Mouse (Mus musculus) monocyte, adult 5-6 weeks (primary cell): ENCODE data around the gene Dolpp1. TPM values are rescaled to one million over a fixed set of nuclear protein-coding genes. Genes with fewer than 3 reads are reported as not detected.
"Not testable (repeated sequence)": the region's sequence is repeated elsewhere in the genome, so short reads cannot be mapped to it uniquely, and the experiment has no call there.

Experiments used
- ATAC-seq: fragments of 153-309, 156-312 bp; replicated peaks from 2 replicates; pipeline ENCODE4 v1.8.0; 2017; ENCODE audit warnings: mild to moderate bottlenecking; ENCODE audit not compliant: low TSS enrichment, insufficient number of reproducible peaks, severe bottlenecking, poor library complexity, low FRiP score
- total RNA-seq: library from RNA; stranded (forward); fragments of 200-1000, 200-491, 200-594 nt; gene quantifications from 3 replicates; pipeline ENCODE4 v1.2.3, GENCODE M21; 2017

The Dolpp1 gene
- total RNA-seq, 1 experiment from 2014 or later = 11.3 TPM

- no peak for ATAC-seq
These were observed 11.8 kb downstream of the Dolpp1 start for GRCm38 (mm10) chr2:30403870-30404269.

DNA sequence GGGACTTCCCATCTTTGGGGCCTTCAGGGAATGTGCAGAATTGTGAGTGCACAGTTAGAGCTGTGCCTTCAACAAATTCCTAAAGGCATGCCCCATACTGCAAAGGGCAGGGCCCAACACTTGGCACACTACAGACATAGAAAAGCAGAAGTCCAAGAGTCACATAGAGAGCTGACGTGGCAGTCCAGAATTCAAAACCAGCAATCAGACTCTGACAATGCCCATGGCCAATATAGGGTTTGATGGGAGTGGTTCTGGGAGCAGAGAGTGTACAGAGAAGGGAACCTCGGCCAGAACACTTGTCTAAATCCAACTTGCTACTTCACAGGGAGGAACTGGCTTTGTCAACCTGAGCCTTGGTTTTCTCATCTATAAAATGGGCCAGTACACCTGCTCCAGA lies 15.2 kb downstream of the Dolpp1 start:
- 0 out of 2 replicates have a peak, but pooled peaks have one; percentile 25 for ATAC-seq

DNA sequence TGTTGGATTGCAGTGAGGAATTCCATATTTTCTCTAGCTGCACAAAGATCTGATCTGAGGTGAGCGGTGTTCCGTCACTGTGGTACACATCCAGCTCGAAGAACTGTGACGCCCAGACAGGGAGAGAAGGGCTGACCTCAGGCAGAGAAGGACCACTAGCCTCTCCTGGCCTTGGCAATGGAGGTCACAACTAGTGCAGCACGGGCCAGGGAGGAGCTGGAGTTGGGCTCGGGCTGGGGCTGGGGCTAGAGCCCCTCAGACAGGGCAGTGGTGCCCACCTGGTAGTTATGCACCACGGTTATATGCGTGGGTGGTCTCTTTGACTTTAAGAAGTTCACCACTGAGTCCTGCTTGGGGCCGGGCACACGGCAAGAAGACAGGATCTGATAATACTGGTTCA lies 15.7 kb downstream of the Dolpp1 start:
- ATAC-seq = no peak

- no peak for ATAC-seq
These were observed 16.5 kb downstream of the Dolpp1 start for GRCm38 (mm10) chr2:30408452-30409100.

DNA sequence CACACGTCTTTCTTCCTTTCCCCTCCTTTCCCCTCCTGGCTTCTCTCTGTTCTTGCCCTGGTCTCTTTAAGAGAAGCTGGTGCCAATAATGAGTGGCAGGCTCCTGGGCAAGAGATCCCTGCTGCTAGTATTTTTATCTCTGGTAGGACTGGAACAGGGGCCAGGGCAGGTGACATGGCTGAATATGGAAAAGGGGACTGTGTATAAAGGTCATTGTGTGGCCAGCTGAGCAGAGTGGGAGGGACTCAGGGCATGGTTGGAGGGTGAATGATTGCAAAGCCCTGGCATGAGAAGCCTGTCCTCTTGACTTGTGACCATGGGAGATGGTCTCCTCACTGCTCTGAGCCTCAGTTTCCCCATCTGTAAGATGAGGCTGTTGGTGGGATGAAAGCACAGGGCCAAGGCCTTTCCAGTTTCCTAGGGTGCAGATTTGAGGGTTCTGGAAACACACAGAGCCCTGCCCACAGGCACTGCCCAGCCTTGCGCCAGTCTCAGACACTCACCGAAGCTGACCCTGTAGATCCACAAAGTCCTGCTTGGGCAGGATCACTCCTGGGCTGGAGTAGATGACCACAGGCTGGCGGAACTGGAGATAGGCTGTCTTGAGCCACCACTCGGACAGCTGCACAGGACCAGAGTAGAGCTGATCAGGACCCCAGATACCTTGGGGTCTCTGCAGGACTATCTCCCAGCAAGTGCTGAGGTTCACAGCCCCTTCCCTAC lies 17.6 kb downstream of the Dolpp1 start:
- ATAC-seq = no peak

DNA sequence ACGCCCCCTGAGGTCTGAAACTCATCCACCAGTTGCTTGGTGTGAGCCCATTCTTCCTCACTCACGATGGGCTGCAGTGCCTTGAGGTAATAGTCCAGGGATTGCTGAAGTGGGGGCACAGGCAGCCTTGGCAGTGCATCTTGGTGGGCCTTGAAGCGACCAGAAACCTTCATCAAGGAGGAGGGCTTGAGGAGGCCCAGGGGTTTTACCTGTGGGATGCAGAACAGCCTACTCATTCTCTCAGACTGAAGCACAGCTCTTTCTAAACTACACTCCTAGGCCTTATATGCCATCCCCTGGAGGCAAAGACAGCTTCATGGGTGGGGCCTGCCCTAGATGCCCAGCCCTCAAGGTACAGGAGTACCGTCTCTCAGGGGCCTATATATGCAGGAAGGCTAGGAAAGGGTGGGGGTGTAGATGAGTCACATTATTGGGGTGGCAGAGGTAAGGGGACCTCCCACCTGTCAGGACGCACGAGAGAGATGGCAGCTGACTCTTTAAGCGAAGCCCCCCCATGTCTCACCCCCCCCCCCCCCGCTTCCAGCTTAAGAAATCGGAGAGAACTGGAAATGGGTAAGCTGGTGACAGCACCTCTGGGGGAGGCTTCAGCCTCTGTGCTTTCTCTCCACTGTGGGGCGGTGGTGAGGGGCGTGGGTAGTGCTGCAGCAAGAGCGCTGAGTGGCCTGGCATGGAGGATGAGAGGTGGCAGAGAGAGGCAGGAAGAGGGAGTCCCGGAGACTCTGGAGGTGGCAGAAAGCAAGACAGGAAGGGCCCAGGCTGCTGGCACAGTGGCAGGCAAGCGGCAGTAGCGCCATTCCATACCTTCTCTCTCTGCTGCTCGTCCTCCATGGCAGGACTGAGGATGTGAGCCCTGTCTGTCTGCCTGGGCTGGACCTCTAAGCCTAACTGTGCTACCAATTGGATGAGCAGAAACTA lies 21.3 kb downstream of the Dolpp1 start:
- no peak for ATAC-seq

- no peak for ATAC-seq
These were observed 22.0 kb downstream of the Dolpp1 start for GRCm38 (mm10) chr2:30414101-30414500.

DNA sequence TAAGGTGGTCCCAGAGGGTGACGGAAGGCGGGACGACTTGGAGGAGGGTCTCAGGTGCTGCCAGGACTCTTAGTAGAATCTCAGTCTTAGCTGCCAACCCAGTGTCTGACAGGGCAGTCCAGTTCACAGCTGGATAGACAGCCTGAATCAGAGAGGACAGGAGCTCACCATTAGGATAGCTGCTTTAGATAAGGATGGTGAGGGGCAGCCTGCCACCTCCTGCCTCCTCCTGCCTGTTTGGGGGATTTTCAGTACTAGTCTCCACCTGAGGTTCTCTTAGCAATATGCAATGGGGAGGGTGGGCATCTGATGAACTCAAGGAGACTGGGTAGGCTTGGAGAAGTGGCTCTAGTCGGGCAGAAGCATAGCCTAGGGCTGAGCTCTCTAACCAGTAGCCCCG lies 22.6 kb downstream of the Dolpp1 start:
- no peak for ATAC-seq

DNA sequence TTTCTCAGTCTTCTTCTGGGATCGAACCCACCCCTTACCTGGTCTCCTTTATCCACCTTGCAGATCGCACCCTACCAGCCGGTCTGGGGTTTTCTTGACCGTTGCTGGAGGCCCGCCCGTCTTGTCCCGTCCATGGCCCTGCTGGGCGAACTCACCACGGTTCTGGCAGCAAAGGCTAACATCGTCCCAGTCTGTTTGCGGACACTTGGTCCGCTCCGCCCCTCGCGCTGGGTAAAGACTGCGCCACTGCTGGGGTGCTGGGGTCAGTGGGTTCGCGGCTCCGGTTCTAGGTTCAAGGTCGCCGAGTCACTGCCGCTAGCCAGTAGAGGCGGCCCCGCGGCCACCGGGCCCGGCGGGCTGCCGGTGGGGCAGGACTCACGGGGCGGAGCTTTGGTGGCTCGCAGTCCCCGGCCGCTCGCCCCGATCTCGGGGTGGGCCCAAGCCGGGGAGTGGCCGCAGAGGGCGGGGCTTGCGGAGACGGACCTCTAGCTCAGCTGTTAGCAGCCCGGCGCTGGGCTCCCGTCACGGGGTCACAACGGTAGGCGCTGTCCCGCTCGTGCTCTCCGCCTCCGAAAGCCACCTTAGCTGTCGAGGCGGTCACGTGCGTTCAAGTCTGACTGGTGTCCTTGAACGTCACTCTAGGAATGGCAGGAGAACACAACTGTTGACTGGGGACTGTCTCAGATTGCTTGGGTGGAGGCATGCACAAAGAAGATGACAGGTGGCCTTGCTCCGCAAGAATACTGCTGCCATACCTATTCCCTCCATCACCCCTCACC lies 23.3 kb downstream of the Dolpp1 start, which contains the start of gene Crat:
Crat (minus strand) TSS at position 657 of the 779 bp plus-strand sequence.
- peak; percentile 64 for ATAC-seq

DNA sequence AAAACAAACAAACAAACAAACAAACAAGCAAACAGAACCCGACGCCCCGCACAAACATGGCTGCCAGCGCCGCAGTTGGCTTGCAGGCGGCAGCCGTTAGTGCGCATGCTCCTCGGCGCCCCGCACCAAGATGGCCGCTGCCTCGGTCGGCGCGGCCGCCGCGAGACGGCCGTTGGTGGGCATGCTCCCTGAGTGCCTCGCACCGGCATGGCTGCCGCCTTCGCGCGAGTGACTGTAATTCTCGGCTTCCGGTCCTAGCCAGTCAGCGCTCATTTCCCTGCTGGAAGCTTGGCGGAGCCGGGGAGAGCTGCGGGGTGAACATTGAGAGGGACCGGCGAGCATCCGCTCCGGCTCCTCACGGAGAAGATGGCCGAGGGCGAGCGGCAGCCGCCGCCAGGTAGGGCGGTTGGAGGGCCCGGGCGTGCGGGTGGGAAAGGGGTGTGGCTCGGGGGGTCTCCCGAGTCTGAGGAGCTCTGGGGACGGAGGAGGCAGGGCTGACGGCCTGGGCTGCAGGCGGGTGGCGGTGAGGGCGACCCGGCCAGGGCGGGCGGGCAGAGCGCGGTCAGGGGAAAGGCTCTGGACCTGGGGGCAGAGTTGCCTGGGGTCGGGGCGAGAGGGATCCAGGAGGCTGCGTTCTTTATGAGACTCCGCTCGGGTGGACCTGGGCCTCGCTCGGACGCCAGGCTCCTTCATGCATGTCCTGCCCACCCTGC lies 24.0 kb downstream of the Dolpp1 start, which contains the start of gene Ptpa:
Ptpa (plus strand) TSS at position 104 of the 713 bp plus-strand sequence.
- ATAC-seq = peak; percentile 66

DNA sequence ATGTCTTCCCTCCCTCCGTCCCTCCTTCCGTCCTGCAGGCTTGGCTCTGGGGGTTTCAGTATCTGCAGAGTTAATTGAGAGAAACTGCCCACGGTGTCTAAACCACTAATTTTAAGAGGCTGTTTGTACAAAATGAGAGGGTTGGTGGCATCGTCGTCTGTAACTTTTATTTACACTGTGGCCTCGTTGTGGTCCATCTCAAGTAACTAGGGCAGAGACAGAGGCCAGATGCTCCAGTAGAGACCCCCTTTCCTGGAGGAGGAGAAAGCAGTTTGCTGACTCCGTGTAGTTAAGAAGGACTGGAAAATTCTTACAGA lies 24.6 kb downstream of the Dolpp1 start:
- ATAC-seq = no peak

GRCm38 (mm10) chr2:30417154-30417553 lies 25.1 kb downstream of the Dolpp1 start:
- not testable (repeated sequence) for ATAC-seq

GRCm38 (mm10) chr2:30417595-30418165 lies 25.6 kb downstream of the Dolpp1 start:
- ATAC-seq = no peak

DNA sequence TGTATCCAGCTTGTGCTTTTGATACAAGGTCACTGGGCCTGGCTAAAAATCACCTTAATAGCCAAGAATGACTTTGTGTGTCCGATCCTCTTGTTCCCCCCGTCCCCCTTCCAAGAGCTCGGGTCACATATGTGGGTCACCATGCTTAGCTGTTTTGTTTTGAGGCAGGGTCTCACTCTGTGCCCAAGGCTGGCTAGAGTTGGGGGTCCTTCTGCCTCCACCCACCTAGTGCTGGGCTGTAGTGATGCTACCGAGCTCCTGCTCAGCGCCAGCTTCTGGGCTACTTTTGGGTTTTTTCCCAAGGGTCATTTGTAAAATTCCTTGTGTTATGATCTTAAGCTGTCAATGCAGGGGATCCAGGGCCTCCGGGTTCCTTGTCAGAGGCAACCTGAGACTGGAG lies 26.2 kb downstream of the Dolpp1 start:
- ATAC-seq = no peak

GRCm38 (mm10) chr2:30419112-30419511 lies 27.1 kb downstream of the Dolpp1 start:
- ATAC-seq = no peak

GRCm38 (mm10) chr2:30421432-30421831 lies 29.4 kb downstream of the Dolpp1 start:
- ATAC-seq = no peak

GRCm38 (mm10) chr2:30429156-30429555 lies 37.1 kb downstream of the Dolpp1 start:
- no peak for ATAC-seq
